Mouse (Mus musculus): ENCODE results near the gene Vgll4.

DNA sequence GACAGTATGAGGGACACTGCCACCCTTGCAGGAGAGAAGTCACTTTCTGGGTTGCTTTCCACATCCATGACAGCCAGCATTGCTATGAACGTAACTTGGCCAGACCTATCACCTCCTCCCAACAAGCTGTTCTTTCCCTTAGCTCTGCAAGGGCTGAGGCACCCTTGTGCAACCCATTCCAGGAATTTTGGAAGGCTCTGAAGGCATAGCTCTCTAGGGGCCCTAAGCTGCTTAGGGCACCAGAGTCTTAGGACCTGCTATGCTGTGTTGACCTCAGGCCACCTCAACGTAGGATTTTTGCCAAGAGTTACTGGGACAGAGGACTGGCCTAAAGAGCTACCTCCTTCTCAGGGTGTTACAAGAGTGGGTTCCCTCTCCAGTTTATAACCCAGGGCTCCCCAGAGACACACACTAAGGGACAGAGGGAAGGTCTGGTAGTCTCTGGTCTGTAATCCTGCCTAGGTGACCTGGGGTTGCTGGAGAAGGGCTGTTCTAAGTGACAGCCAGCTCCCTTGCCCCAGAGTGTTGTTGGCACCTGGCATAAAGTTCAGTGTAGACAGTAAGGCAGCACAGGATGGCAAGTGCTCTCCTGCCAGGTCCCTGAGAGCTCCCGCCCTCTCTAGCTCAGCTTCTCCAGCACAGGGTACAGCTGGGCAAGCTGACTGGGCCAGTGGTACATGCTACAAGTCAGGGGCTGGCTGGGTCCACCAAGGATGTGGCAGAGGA, 111.6 kb downstream of the Vgll4 start:
- TF ChIP-seq POLR2A (IDR thresholded peaks at IDR 0.05; ENCODE audit: extremely low read depth, insufficient read depth, low read length) (no peak), CTCF (IDR thresholded peaks at IDR 0.05; ENCODE audit: extremely low read depth, insufficient read depth, low read length) (no peak)

All from cortical plate, adult 2 months (tissue).